Mouse (Mus musculus): ENCODE data around the gene Gm17604. TPM values are rescaled to one million over a fixed set of nuclear protein-coding genes. Genes with fewer than 3 reads are reported as not detected.

The Gm17604 gene
- total RNA-seq (2022) = not detected

GRCm38 (mm10) chrX:165004779-165005324 is at the start of gene Gm17604:
TSS of gene Gm17604 (minus strand) at chrX:165004829.
- no peak for DNase-seq (ENCODE audit: low spot score)

DNA sequence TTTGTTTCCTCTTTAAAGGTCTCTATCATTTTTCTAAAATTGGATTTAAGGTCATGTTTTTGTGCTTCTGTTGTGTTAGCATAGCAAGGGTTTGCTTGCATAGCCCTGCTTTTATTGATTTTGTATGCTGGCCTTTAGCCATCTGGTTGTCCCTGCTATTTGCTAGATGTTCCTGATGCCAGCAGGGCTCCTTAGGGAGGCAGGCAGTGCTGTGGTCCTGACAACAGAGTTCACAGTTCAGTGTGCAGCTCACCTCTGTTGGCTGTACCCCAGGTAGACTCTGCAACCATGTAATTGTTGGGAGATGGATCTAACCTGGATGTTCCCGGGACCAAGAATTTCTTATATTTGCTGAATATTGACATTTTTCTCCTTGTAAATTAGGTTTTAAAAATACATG is 45.3 kb upstream of the Gm17604 start:
- DNase-seq (ENCODE audit: low spot score) = no peak

- DNase-seq (ENCODE audit: low spot score) = peak; percentile 25
Observed at GRCm38 (mm10) chrX:165003141-165003540, 1.5 kb downstream of the Gm17604 start.

DNA sequence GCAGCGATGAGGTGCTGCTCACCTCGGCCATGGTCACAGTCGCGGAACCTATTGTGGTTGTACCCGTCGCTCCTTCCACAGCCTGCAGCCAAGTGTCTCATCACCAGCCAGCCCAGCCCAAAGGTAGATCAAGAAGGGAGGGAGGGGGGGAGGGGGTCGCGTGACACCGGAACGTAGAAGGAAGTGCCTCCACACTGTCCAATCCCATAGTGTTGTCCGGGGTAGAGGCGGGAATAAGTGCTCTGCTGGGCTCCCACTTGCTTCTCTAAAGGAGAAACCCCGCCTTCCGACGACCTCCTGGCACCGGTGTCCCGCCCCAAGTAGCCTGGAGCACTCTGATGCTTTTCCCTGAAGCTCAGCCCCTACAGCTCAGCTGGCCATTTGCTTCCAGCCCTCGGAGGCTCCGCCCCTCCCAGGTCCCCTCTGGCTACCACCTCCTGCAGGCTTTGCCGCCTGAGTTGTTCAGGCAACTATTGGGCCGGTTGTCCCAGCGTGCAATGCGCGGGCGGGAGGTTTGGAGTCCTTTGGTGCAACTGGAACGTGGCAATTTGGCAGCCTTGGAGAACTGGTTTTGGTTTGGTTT is 24.3 kb downstream of the Gm17604 start, which contains the start of the genes Mospd2 and Fancb:
Gene Mospd2 (minus strand): TSS at position 183 of the 583 bp plus-strand sequence.
Gene Fancb (plus strand): TSS at position 400 of the 583 bp plus-strand sequence.
- peak; percentile 92 for DNase-seq (ENCODE audit: low spot score)

DNA sequence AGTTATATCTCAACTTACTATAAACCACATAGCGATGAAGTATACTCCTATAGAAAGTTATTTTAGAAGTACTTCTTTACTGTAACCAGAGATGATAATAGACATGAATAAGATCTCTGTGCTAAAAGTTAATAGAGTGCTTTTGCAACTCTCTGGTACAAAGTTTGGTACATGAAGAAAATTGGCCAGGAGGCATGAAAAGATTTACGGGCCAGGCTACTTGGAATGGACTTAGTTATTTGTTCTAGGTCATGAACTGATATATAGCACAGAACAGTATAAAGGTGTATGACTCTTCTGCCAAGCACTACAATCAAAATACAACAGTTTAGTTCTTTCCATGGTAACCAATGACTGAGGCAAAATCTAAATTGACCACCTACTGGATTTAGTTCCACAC is 25.8 kb downstream of the Gm17604 start:
- DNase-seq (ENCODE audit: low spot score) = no peak

DNA sequence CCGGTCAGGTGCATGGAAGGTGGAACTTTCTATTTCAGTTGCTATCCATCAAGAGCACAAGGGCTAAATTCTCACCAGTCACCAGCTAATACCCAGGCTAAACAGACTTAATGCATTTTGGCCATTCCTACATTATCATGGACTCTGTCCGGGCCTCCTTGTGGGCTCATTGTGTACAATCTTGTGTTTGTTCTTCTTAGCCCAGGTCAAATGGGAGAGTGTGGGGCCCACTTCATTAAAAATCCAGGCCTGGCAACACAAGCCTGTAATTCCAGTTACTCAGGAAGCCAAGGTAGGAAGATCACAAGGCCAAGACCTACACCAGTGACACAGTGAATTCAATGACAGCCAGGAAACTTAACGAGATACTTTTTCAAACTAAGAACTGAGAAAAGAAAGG is 33.4 kb downstream of the Gm17604 start:
- no peak for DNase-seq (ENCODE audit: low spot score)

- DNase-seq (ENCODE audit: low spot score) = no peak
Observed at GRCm38 (mm10) chrX:164965750-164966448, 38.7 kb downstream of the Gm17604 start.

Other genes starting within 250 kb of the Gm17604 start
- gene Mospd2, start 24.5 kb downstream of the Gm17604 start, total RNA-seq (2022) = 10 to 100 TPM in 2 of 4 experiments, 1 to 10 TPM in 2; 9.6 to 13.1 (median 10.4) TPM
- gene Fancb, start 24.2 kb downstream of the Gm17604 start, total RNA-seq (2022) = under 1 TPM; 0.53 to 0.84 (median 0.72) TPM